Mouse (Mus musculus): Measurements from ENCODE around the gene Melk.

Melk gene

DNA sequence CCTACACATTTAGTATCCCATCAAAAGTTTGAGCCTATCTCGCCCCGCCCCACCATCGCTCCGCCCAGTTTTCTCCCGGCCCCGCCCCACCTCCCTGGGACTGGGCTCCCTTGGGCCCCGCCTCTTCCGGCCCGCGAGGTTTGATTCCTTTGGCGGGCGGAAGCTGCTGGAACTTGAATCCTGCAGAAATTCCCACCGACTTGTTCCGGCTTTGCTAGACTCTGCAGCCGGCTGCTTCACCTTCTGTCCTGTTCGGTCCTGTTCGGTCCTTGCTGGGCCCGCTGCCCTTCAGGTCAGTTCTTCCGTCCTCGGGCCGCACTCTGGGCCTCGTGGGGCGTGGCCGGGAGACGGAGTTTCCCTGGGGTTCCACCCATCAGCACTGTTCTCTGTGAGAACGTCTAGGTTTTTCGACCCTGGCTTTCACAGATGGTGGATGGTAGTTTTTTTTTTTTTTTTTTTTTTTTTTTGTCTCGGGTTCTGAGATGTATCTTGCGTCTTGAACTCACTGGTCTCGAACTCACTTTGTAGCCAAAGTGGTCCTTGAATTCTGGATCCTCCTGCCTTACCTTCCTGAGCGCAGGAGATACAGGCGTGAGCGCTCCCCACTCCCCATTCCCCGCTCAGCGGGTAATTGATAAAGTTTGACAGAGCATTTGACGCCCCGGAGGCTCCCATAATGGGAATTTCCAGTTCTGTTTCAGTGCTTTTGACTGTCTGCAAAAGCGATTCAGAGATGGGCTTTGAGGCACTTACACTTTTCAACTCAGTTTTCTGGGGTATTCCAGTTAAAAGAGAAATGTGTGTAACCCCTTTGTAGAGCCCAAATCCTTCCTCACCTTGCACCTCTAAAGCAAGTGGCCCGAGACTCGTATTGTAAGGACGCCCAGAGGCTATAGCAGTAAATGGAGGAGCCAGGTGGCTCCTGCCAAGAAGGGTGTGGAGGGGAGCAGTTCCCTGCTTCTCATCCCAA, at the start of gene Melk:
TSS of gene Melk (plus strand) at position 96 of the 970 bp plus-strand sequence.
- peak; percentile 51 for DNase-seq

DNA sequence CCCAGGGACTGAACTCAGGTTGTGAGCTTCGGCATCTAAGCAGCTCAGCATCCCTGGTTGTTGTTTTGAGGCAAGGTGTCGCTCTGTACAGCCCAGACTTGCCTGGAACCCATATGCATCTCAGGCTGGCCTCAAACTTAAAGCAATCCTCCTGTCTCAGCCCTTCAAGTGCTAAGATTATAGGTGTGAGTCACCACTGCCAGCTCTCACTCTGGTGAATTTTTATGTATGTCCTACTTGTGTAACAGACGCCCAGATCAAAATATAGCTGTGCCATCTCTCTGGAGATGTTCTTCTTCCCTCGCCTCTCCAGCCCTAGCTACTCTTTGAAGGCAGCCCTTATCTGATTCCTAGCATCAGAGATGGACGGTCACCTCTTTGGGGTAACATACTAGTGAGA, 49.2 kb upstream of the Melk start:
- DNase-seq: peak; percentile 41

DNA sequence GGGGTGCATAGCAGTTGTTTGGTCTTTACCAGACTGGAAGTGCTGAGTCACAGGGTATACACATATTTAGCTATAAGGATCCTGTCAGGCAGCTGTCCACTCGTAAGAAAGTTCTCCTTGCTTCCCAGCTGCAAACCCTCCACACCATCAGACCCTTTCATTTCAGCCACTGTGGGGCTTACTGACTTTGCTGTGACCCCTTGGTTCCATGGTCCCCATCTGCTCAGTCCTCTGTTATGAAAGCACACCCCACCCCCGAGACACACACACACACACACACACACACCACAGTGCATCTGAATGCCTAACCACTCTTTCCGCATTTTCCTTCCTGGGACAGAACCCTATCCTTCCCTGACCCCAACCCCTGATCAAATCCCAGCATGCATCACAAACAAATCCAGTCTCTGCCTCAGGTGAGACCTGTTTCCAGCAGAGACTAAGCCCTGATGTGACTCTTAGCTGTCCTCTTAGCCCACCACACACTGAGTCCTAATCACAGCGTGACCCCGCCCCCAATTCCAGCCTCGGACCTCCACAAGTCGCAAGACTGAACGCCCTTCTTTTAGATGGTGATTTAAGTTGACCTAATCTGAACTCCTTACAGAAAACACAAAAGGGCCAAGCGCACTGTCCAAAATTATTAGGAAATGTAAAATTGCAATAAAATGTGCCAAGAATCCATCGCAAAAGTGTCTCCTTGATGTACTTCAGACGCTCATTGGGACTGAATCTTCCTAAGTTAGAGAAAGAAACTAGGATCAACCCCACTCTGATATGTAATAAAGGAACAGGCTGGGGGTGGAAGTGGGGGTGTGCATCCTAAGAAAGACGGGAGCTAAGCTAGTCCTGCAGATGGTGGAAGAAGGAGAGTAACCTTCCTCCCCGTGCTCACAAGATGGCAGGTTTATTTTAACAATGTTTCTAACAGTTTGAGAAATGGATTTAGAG, 48.4 kb upstream of the Melk start:
- DNase-seq: peak; percentile 63

DNA sequence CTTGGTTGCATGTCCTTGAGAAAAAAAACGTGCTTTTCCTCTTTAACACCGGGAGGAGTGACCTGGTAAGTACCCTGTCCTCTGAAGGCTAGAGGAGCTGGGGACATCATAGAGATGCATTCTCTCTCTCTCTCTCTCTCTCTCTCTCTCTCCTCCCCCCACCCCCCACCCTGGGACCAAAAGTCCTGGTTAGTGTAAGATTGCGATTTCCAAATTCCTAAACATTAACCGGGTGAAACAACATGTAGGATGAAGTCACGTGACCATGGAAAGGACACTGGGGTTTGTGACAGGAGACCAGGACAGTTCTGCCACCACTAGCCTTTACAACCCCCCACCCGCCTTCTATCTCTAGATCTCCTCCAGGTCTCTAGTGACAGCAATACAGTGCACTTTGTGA, 47.5 kb upstream of the Melk start:
- no peak for DNase-seq

DNA sequence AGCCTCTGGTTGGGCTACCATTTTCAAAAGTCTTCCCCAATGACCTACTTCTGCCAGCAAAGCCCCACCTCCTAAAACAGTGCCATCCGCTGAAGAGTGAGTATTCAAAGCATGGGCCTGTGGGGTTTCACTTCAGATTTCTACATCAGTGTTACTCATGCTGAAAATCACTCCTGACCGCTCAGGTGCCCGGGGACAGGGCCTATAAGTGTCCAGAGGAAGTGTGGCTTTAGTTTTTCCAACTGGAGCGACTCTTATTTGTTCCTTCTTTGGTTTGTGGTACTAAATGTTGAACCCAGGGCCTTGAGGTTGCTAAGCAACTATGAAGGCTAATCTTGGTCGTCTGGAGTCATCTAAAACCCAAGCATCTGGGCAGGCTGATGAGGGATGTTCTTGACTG, 46.1 kb upstream of the Melk start:
- no peak for DNase-seq

DNA sequence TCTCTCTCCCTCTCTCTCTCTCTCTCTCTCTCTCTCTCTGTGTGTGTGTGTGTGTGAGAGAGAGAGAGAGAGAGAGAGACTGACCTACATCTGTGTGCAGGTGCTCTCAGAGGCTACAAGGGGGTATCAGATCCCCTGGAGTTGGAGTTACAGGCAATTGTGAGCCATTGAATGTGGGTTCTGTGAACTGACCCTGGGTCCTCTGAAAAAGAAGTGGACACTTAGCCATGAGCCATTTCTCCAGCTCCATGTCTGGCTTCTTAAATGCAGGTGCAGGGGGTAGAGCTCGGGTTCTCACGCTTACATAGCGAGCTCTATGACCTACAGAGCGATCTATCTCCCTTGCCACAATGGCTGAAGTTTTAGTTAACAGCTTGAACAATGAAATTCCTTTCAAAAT, 41.5 kb upstream of the Melk start:
- no peak for DNase-seq

DNA sequence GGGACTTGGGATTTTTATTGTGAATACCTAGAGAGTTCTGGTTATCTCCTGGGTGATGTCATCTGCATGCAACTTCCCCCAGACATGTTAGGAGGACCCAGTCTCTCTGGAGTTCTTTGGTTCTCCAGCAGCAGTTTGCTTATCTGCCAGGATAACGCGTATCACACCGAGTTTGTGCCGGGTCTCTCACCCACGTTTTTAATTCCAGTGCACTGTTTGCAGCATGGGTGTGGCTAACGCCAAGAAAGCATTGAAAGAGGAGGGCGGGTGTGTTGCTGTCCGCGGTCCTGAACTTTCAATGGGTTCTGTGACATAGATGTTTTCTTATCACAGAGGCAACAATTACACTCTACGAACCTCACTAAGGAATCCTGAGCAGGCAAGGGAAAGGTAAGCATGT, 40.4 kb upstream of the Melk start:
- DNase-seq: no peak

DNA sequence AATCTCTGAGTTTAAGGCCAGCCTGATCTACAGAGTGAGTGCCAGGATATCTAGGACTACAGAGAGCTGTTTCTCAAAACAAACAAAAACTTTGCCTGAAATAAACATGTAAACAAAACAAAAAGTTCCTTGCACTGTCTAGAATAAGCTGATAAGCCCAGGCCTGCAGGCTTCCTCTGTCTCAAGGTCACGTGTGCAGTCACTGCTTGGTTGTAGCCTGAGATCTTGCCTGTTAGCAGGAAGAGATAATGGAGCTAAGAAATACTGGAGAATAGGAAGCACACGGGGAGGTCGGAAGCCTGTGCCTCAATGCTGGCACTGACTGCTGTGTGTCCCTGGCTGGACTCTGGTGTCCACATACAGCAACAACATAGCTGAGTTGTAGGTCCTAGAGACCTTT, 35.2 kb upstream of the Melk start:
- DNase-seq: no peak

DNA sequence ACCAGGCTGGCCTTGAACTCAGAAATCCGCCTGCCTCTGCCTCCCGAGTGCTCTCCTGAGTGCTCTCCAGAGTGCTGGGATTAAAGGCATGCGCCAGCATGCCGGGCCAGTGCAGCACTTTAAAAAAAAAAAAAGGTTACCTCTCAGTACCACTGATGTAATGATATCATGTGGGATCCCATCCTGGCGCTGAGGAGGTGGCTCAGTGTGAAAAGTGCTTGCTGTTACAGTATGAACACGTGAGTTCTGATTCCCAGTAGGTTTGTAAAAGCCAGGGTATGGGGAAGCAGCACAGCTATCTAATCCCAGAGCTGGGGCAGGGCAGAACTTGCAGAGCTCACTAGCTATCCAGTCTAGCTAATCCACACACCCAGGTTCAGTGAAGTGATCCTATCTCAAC, 33.2 kb upstream of the Melk start:
- DNase-seq: no peak

DNA sequence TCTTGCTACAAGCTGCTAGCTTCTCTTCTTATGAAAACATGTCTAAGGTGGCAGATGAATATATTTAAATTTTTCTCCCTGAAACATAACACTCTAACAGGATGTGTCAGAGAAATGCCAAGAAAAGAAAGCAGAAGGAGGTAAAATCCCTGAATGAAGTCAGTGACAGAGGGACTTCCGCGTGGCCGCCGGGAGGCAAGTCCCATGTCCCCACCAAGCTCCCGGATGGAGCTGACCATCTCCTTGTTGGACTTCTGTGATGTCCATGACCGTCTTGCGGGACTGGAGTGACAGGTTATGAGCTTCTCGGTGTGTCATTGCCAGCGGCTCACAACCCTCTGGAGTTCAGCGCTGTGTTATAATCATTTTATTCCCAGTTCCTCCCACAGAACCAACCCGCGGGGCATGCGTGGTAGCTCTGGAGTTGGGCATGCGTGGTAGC, 31.3 kb upstream of the Melk start:
- DNase-seq: peak; percentile 60

DNA sequence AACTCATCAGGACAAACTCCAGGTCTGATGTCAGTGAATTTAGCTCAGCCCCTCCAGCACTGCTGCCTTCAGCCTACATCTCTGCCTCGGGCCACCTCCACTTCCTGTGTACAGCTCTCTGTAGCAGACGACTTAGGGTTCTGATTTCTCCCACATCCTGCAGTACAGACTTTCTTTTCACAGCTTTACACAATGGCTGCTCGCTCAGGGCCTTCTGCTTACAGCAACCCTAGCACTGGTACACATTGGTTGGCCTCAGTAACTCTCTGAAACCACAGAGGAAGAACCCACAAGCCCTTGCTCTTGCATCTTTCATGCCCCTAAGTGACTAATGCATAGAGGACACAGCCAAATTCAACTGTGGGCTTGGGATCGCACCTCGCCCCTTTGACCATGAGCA, 29.5 kb upstream of the Melk start:
- no peak for DNase-seq

DNA sequence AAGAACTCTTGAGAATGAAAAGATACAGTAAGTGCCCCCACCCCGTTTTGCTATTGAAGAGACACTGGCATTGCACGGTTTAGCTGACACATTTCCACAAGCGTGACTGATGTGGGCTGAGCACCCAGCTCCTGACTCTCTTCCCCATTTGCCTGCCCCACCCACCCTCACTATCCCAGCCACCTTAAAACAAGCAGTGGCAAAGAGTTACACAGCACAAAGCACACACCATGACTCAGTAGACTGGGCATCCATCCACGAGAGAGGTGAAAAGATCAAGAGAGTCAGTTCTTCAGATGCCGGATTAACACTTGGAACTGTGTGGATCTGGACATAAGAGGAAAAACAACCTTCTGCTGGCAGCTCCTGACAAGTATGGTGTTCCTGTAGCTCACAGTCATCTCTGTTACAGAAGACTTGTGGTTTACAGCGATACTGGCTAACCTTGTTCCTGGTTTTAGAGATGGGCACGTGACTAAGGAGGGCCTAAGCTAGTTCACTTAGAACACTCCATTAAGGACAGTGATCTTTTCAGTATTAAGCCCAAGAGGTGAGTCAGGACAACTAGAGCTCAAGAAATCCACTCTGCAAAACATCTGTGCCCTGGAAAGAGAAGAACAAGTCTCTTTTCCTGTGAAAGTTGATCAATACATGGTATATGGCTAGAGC, 18.9 kb upstream of the Melk start:
- DNase-seq: no peak

DNA sequence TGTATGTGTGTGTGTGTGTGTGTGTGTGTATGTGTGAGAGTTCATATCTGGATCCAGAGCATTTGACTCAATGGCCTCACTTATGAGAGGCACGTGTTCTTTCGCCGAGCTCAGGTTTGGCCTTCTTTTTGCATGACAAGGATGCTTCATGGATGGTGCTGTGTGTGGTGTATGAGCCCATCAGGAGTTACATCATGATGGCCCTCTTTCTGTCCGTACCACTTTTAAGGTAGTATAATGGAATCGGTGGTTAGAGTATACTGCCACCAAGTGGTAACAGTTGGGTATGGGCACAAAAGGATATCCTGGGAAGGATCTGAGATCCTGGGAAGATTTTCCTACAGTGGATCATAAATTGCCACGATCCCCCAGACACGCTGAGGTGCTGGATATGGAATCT, 8.1 kb upstream of the Melk start:
- DNase-seq: peak; percentile 60

DNA sequence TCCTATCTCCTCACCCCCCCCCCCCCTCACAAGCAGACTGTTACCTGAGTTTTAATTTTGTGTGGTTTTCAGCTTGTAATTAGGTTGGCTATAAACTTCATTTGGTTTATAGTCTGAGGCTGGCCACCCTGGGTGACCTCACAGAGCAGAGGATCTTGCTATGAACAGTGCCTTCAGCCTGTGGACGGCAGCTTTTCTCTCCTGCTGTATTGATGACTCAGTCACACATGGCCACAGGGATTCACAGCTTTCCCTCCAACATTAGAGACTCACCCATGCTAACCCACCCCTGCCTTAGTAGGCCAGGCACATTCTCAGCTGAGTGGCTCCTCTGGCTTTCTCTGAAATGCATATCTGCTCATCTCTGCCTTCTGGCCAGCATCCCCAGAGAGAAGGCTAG, 4.8 kb upstream of the Melk start:
- DNase-seq: no peak

DNA sequence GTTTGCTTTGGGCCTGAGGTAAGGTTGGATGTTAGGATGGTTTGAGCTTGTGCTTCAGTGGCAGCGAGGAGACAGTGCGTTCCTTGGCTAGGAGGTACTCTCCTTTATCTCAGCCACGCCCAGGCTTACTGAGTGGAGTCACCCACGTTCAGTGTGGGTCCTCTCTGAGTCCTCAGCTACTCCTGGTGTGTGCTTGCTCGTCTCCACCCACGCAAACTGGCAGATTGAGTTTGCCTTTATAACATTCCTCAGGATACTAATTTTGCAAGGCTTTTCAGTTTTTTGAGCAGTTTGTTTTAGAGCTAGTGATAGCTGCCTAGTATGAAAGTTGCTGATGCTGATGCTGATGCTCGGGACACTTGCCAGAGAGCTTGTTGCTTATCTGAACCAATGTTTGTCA, 5.9 kb downstream of the Melk start:
- peak; percentile 64 for DNase-seq

DNA sequence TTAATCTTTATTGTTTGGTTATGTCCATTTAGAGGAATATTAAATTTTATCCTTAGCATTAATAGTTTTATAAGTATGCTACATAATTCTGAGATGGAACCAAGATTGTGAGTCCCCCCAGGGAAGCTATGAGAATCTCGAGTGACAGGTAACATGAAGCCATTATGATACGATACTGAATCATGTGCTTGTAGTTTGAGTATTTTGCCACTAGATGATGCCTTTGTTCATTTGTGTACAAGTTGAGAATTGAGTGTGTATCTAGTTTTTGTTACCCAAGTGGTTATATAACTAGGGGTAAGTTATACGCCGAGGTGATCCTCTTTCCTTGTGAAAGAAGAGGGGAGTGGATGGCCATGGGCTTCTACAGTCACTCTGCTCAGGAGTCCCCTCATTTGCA, 9.8 kb downstream of the Melk start:
- DNase-seq: no peak

DNA sequence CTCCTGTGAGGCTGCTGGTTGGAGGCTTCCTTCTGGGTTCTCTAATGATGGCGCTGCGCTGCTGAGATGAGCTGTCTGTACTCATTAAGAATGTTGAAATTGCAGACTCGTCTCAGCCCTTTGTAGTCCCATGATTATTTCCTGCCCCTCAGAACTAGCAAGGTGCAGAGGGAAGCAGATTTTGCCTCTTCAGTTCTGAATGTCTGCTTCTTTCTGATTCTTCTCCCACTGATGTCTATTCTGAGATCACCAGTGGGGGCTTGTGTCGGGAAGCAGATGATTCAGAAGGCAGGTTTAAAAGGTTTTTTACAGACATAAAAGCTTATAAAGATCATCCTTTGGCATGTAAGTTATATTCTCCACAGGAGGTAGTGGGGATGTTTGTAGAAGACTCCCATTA, 10.2 kb downstream of the Melk start:
- peak; percentile 14 for DNase-seq

DNA sequence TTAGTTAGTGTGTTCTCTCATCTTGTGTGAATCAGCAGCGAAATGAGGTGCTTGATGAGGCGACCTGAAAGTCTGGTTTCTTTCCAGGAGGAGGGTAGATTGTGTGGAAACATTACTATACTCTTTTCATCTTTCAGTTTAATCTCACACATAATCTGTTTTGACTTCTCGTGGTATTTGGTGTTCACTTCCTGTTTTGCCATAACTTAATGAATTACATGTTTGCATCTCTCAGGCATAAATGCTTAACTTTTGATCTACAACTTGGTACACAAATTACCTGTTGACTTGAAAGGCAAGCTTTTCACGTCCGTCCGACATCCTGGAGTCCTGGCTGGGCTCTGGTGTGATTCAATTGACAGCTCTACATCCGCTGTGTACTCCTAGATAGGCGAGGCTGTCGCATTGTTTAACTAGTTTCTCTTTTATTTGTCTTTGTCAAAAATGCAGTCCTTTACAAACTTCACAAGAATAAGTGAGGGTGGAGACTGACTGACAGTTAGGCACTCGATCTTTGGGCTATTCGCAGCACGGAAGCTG, 15.7 kb downstream of the Melk start:
- no peak for DNase-seq

DNA sequence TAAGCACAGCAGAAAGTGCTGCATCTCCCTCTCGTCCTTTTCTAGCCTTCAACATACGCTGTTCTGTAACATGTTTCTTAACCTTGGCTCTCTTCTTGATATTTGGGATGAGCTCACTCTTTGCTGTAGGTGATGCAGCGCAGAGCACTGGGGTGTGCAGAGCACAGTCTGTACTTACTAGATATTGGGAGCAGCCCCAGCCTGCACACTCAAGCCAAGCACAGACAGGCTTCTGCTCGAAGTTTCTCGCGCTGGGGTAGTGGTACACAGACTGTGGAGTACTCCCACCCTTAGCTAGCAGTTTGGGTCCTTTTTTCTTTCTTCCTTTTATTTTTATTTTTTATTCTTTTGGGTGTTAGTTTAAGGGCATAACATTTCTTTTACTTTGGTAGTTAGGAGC, 19.8 kb downstream of the Melk start:
- no peak for DNase-seq

DNA sequence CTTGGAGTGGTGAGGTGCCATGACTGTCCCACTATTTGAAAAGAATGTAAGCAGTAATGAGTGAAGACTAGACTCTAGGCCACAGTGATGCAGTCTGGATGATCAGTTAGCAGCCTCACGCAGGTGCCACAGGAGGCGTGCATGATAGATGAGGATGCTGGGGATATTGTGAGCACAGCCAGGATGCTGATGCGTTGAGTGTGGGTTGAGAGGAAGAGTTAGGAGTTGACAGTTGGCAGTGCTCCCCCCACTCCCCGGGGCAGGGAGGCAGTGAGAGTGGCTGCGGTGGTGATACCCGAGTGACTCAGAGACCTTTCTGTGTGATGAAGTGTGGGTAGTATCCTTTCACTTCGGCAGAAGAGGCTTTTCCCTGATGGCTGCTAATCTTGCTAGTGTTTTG, 21.4 kb downstream of the Melk start:
- DNase-seq: peak; percentile 58

DNA sequence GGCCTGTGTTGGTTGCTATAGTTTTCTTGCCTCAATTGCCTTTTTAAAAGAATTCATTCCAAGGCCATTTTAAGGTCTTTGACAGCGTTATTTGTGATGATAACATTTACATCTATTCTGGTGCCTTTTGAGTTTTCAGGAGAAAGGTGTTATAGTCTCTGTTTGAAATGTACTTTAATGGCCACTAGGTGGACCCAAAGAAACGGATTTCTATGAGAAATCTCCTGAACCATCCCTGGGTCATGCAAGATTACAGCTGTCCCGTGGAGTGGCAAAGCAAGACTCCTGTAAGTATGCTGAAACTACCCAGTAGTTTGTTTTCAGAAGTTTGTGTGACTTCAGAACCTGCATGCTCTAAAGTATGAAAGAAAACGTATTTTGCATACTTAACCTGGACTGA, 24.8 kb downstream of the Melk start:
- DNase-seq: no peak

DNA sequence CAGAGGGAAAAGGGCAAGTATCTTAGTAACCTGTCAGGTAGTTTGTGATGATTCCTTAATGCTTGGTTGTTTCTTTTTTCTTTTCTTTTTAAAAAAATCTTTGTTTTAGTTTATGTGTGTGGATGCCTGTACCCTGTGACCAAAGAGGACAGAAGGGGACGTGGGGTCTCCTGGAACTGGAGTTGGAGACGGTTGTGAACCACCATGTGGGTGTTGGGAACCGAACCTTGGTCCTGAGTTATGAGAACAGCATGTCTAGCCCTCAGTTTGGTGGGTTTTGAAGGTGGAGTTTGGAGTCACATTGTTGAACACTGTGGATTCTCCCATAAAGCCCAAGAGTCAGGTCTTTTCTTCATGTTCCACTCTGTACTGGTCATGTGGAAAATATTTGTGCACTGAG, 26.0 kb downstream of the Melk start:
- no peak for DNase-seq

DNA sequence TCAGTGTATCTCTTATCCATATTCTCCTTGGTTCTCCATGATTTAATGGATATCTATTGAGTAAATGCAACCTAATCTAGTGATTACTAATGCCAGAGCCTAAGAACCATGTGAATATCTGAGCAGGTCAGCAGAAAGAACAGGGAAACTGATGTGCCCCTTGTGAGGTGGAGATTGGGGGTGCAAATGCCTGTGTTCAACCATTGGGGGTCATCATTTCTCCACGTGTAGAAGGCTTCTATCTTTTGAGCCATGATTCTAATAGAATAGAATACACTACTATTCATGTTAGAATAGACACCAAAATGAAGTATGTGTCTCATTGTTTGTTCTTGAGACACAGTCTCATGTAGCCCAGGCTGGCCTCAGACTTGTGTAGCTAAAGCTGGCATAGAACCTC, 27.3 kb downstream of the Melk start:
- DNase-seq: no peak
